Mouse (Mus musculus): ENCODE data around the gene Cacna2d1. TPM values are rescaled to one million over a fixed set of nuclear protein-coding genes. Genes with fewer than 3 reads are reported as not detected.

Gene Cacna2d1
- polyA plus RNA-seq, 1 experiment from 2014 or later, result 41.3 TPM

DNA sequence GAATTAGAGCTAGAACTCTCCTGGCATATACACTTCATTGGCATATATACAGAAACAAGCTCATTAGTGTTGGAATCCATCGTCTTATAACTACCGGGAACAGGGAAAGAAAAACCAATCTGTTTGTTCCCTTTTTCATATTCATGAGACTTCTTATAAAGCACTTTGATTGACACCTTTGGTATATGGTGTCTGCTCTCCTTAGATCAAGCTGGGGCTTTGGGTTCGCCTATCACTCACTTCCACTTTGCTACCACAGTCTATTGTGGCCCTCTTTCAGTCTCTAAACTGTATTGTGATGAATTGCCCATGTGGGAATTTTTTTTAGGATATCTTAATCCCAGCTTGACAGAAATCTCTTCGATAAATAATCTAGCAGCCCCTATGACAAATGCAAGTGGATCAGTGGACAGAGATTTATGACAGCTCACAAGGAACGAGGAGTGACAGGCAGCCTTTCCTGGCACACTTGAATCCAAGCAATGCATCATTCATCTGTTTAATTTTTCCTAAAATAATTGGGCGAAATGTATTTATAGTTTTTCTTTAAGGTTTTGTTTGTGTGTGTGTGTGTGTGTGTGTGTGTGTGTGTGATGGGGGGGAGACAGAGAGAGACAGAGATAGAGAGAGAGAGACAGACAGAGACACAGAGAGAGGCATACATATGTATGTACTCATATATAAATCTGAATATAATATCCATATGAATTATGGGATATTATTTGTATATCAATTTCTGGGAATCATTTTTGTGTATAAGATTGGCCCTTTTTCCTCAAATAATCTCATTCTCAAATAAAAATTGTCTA, 200.0 kb downstream of the Cacna2d1 start:
- Histone ChIP-seq H3K9me3 (replicated peaks) (no peaks in the 10 kb centered on the region), H3K9ac (no peak overlapping the region), H3K4me1 (peaks cover 8% of the 10 kb centered on the region; the same call in 1 of the 2 replicates), H3K36me3 (no peaks in the 10 kb centered on the region), H3K4me2 (replicated peaks) (no peak overlapping the region), H3K27ac (no peak overlapping the region), H3K27me3 (no peaks in the 10 kb centered on the region), H3K4me3 (no peak overlapping the region)
- ATAC-seq (ENCODE audit: low FRiP score), result peak; percentile 88
- 48% methylated on average over 6 of the region's 6 CpGs for WGBS

DNA sequence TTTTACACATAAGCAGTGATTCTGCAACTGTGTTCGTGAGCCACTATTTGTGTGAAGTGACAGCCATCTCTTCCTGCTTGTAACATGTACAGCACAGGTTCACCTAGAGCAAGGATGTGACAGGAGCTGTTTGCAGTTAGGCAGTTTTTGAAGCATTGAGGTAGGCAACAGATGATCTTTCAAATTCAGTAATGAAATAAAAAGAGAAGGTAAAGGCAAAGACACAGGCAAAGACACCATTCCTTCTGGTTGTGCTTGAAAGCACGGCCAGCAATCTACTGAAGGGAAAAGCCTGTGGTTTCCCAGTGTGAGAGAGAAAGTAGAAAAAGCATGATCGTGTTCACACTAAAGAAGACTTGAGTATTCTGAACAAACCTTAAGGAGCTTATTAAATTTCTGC, 201.5 kb downstream of the Cacna2d1 start:
- Histone ChIP-seq H3K27ac (no peak overlapping the region), H3K36me3 (no peaks in the 10 kb centered on the region), H3K27me3 (no peaks in the 10 kb centered on the region), H3K9ac (no peak overlapping the region), H3K4me2 (replicated peaks) (no peak overlapping the region), H3K9me3 (replicated peaks) (no peaks in the 10 kb centered on the region), H3K4me1 (peaks cover 8% of the 10 kb centered on the region; the same call in 1 of the 2 replicates), H3K4me3 (no peak overlapping the region)
- no peak for ATAC-seq (ENCODE audit: low FRiP score)
- 79% methylated on average over 3 of the region's 3 CpGs for WGBS

DNA sequence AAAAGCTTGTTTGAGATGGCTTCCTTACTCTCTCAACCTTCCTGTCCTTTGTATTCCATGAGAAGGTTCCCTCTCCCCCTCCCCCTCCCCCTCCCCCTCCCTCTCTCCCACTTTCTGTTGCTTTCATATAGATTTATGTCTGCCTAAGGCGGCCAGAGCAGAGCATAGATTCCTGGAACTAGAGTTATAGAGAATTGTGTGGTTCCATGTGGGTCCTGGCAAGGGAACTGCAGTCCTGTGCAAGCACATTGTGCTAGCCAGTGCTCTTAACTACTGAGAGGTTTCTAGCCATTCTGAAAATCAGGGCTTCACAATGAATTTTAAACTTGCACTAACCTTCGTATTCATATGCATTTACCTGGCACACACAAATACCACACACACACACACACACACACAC, 202.3 kb downstream of the Cacna2d1 start:
- Histone ChIP-seq H3K36me3 (no peaks in the 10 kb centered on the region), H3K27ac (no peak overlapping the region), H3K9ac (no peak overlapping the region), H3K4me3 (no peak overlapping the region), H3K9me3 (replicated peaks) (no peaks in the 10 kb centered on the region), H3K4me2 (replicated peaks) (no peak overlapping the region), H3K27me3 (no peaks in the 10 kb centered on the region), H3K4me1 (peaks cover 8% of the 10 kb centered on the region; the same call in 1 of the 2 replicates)
- WGBS, result 91% methylated on average over 2 of the region's 2 CpGs
- no peak for ATAC-seq (ENCODE audit: low FRiP score)

DNA sequence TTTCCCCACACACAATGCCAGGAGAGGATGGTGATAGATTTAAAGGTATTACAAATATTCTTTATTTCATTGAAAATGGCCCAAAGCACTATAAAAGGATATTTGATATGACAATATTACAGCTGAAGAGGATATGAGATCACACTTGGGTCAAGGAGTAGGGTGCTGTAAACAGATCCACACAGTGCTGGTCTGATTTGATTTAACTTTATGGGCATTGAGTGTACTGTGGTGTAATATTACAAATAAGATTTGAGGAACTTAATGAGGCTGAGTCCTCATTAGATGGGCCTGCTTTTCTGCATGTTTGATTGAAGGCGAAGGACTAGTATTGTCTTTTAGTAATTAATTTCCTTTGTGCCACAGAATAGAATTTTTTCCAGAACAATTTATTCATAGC, 212.1 kb downstream of the Cacna2d1 start:
- H3K27me3 ChIP-seq, result no peaks in the 10 kb centered on the region
- no peaks in the 10 kb centered on the region for H3K36me3 ChIP-seq
- H3K4me2 ChIP-seq (replicated peaks), result no peak overlapping the region
- H3K4me1 ChIP-seq, result no peaks in the 10 kb centered on the region
- 93% methylated on average over 1 of the region's 1 CpGs for WGBS
- ATAC-seq (ENCODE audit: low FRiP score), result no peak
- no peak overlapping the region for H3K9ac ChIP-seq
- no peak overlapping the region for H3K27ac ChIP-seq
- H3K9me3 ChIP-seq (replicated peaks), result no peaks in the 10 kb centered on the region
- no peak overlapping the region for H3K4me3 ChIP-seq

DNA sequence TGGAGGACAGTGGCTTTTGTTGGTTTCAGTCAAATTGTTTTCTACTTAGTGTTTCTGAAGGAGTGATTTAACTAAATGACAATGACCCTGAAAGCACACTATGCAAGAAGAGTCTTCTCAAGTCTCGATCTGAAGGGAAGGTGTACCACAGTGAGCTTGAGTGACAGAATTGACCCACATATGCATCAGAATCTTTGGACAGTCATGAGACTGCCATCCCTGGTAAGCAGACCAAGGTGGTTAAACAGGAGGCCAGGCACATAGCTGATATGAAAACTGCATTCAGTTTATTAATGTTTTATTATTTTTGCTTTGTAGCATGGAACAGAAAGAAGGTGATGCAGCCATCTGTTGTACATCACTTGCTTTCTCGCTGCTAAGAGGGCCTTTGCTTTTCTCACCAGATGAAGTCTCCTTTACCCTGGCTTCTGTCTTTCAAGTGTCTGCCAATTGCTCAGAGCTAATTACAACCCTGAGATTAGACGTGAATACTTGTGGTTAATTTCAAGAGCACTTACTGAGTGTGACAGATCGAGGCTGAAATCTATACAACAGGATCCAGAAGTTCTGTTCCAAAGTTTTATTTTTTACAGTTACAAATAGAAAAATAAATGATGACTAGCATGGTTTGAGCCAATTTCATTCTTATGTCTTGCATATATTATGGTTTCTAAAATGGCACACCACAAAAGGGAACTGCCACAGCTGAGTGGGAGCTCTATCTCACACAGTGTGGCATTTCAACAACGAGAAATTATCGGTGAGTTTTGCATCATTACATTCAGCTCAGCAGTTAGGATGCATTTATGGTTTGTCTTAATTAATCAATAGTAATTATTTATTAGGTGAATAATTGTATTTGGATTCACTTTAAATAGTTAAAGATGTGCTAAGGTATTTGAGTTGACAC, 221.1 kb downstream of the Cacna2d1 start:
- H3K4me3 ChIP-seq, result no peak overlapping the region

DNA sequence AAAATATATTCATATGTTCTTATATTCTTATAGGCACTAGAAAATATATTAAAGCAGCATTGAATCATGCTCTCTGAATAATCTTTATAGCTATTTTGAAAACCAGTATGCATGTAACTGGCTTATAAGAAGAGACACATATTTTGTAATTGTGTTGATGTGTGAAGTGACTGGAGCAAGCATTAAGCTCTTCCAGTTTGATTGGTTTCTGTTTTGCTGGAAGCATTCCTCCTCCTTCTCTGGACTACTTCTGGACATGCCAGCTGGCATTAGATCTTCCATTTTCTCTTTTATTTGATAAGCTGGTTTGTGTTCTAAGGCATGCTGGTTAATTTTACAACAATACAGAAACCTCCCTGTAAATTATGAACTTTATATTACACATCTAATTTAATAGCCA, 228.8 kb downstream of the Cacna2d1 start:
- no peaks in the 10 kb centered on the region for H3K27me3 ChIP-seq
- no peaks in the 10 kb centered on the region for H3K36me3 ChIP-seq
- H3K9me3 ChIP-seq (replicated peaks), result no peaks in the 10 kb centered on the region
- peaks cover 4% of the 10 kb centered on the region; the same call in 1 of the 2 replicates for H3K4me1 ChIP-seq
- no peak overlapping the region for H3K9ac ChIP-seq
- no peak overlapping the region for H3K27ac ChIP-seq
- ATAC-seq (ENCODE audit: low FRiP score), result no peak
- H3K4me2 ChIP-seq (replicated peaks), result no peak overlapping the region
- H3K4me3 ChIP-seq, result no peak overlapping the region

More for the DNA sequence above, 221.1 kb downstream of the Cacna2d1 start:
- Histone ChIP-seq H3K27ac (no peak overlapping the region), H3K36me3 (no peaks in the 10 kb centered on the region), H3K27me3 (no peaks in the 10 kb centered on the region), H3K4me1 (no peaks in the 10 kb centered on the region), H3K9ac (no peak overlapping the region), H3K9me3 (replicated peaks) (no peaks in the 10 kb centered on the region), H3K4me2 (replicated peaks) (no peak overlapping the region)
- 81% methylated on average over 6 of the region's 6 CpGs for WGBS
- no peak for ATAC-seq (ENCODE audit: low FRiP score)

DNA sequence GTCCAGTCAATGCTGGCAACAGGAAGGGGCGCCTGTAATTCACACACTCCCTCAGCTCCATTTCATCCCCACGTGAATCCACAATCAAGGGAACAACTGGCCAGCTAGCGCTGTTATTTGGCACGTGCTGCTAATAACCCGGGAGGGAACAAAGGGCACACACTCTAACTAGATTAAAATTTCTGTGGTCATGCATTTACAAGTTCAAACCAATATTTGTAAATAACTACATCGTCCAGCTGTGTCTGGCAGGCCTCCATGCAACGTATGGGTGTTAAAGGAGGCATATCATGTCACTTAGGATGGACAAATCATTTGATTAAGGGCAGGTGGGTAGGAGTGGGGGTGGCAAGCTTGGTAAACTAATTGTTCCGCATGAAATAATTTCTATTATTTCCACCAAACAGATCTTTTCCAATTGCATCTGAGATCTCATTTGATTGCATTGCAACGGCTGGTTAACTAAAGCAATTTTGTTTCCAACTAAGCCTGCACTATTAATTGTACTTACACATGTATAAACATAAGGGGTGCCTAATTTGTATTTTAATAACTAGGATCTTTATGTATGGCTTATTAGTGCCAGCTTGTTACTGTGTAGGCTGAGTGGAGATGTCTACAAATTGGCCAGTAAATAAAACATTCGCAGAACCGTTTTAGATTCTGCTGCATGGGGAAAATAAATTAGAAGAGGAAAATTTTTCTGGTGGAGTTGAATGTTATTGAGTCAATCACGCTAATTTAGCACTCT, 231.8 kb downstream of the Cacna2d1 start:
- Histone ChIP-seq H3K9me3 (replicated peaks) (no peaks in the 10 kb centered on the region), H3K9ac (no peak overlapping the region), H3K4me3 (no peak overlapping the region), H3K4me2 (replicated peaks) (no peak overlapping the region), H3K36me3 (no peaks in the 10 kb centered on the region), H3K4me1 (peaks cover 4% of the 10 kb centered on the region; the same call in 1 of the 2 replicates), H3K27ac (0 out of 2 replicates have a peak overlapping the region, but pooled peaks have one; percentile 30), H3K27me3 (no peaks in the 10 kb centered on the region)
- 62% methylated on average over 12 of the region's 12 CpGs for WGBS
- peak; percentile 91 for ATAC-seq (ENCODE audit: low FRiP score)

DNA sequence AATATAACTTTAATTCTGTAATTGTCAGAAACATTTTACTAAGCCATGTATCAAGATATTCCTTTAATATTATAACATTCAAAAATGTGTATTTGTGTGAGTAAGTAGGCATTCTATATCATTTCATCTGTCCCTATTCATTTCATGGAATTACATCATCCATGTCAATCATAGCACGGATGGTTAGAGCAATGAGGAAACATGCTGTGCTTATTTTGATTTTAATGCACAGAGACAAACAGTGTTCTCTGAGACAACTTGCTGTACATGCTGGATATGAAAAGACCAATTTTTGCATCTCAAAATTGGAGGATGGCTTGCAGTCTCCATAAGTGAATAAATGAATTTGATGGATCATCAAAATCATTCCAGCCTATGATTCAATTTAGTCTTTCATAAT, 232.4 kb downstream of the Cacna2d1 start:
- Histone ChIP-seq H3K4me3 (no peak overlapping the region), H3K4me2 (replicated peaks) (no peak overlapping the region), H3K9me3 (replicated peaks) (no peaks in the 10 kb centered on the region), H3K27ac (no peak overlapping the region), H3K9ac (no peak overlapping the region), H3K36me3 (no peaks in the 10 kb centered on the region), H3K4me1 (peaks cover 4% of the 10 kb centered on the region; the same call in 1 of the 2 replicates), H3K27me3 (no peaks in the 10 kb centered on the region)
- peak; percentile 54; the same call in 1 of the 2 replicates for ATAC-seq (ENCODE audit: low FRiP score)
- WGBS, result 64% methylated on average over 1 of the region's 1 CpGs

DNA sequence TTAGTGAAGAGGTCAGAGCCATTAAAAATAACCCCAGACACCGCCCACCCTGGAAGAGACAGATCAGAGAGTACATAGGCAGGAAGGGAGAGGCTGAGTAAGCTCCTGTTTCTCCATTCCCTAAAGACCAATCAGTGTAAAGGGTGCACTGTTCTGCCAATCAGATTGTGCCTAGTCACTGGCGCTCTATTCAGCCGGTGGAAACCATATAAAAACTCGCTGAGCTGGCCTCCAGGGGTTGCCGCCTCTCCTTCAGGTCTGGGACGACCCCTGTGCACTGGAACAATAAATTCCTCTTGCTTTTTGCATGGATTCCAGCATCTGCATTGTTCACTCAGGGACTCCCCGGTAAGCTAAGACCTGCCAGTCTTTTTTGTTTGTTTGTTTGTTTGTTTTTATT, 246.6 kb downstream of the Cacna2d1 start:
- Histone ChIP-seq H3K4me2 (replicated peaks) (no peak overlapping the region), H3K9me3 (replicated peaks) (no peaks in the 10 kb centered on the region), H3K27ac (no peak overlapping the region), H3K9ac (no peak overlapping the region), H3K36me3 (no peaks in the 10 kb centered on the region), H3K27me3 (no peaks in the 10 kb centered on the region), H3K4me1 (no peaks in the 10 kb centered on the region), H3K4me3 (no peak overlapping the region)
- 88% methylated on average over 7 of the region's 7 CpGs for WGBS
- ATAC-seq (ENCODE audit: low FRiP score), result no peak

DNA sequence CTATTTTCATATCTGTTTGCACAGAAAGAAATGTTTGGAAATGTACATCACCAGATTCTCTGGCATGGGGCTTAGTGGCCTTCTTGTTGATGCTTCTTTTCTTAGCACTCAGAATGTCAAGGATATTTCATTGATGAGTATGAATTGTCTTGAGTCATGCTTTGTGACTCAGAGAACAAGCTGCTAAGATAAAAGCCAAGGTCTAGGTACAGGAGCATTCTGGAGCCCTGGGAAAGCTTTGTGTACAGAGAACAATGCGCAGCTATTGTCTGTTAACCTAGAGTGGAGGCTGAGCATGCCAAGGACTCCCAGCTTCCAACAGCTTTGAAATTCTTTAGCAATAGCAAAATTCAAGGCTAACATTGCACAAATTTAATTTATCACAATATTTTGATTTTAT, 249.6 kb downstream of the Cacna2d1 start:
- no peak overlapping the region for H3K9ac ChIP-seq
- no peaks in the 10 kb centered on the region for H3K27me3 ChIP-seq
- no peak overlapping the region for H3K4me3 ChIP-seq
- no peaks in the 10 kb centered on the region for H3K9me3 ChIP-seq (replicated peaks)
- no peak overlapping the region for H3K27ac ChIP-seq
- H3K4me2 ChIP-seq (replicated peaks), result no peak overlapping the region
- no peaks in the 10 kb centered on the region for H3K4me1 ChIP-seq
- no peak for ATAC-seq (ENCODE audit: low FRiP score)
- no peaks in the 10 kb centered on the region for H3K36me3 ChIP-seq
- 100% methylated on average over 1 of the region's 1 CpGs for WGBS

DNA sequence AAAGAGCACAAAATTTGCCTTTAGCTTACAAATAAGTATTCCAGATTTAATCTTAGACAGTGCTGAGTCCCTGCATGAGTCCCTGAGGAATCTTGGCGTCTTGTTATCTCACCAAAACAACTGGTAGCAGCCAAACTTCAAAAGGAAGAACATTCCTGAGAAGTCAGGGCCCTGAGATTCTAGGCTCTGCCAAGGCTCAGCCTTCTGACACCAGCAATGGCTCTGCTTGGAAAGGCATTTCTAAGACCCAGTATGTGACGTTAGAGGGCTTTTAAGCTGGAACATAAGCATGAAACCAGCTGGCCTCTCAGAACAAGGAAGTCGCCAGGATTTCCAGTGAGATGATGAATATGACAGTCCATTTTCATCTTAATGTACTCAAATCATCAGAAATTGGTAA, 253.4 kb downstream of the Cacna2d1 start:
- no peaks in the 10 kb centered on the region for H3K27me3 ChIP-seq
- H3K4me3 ChIP-seq, result no peak overlapping the region
- no peak overlapping the region for H3K27ac ChIP-seq
- H3K9me3 ChIP-seq (replicated peaks), result no peaks in the 10 kb centered on the region
- H3K4me2 ChIP-seq (replicated peaks), result no peak overlapping the region
- ATAC-seq (ENCODE audit: low FRiP score), result no peak
- WGBS, result 50% methylated on average over 3 of the region's 3 CpGs
- H3K4me1 ChIP-seq, result no peaks in the 10 kb centered on the region
- H3K36me3 ChIP-seq, result no peaks in the 10 kb centered on the region
- H3K9ac ChIP-seq, result no peak overlapping the region

DNA sequence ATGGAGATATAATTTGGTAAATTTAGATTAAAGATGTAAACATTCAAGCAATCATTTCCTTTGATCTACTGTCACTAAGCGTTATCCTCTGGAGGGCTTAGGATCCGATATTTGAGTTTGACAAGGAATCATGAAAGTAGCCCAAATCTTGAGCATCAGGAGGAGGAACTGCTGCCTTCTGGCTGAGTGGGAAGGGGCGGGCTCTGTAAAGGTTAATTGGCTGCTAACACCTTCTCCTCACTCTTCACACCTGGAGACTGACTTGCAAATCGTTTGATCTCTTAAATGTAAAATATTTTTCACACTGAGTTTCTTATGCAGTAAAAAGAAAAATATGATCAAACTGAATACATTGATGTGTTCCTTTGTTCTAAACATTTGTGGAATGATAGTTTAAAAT, 255.4 kb downstream of the Cacna2d1 start:
- 77% methylated on average over 4 of the region's 4 CpGs for WGBS
- ATAC-seq (ENCODE audit: low FRiP score), result no peak
- Histone ChIP-seq H3K9me3 (replicated peaks) (no peaks in the 10 kb centered on the region), H3K4me2 (replicated peaks) (no peak overlapping the region), H3K36me3 (no peaks in the 10 kb centered on the region), H3K4me3 (no peak overlapping the region), H3K9ac (no peak overlapping the region), H3K27me3 (no peaks in the 10 kb centered on the region), H3K27ac (no peak overlapping the region), H3K4me1 (no peaks in the 10 kb centered on the region)

Measured in hindbrain, embryonic 12.5 days (tissue).